In genomic region chr6:108661412-108661811, GRCm38 (mm10) we compare ENCODE assay signal across 8 mouse cellular contexts. TPM values are rescaled to one million over a fixed set of nuclear protein-coding genes. Genes with fewer than 3 reads are reported as not detected.
A peak's percentile ranks its signal among the peaks of the same experiment; 100 is the strongest.
DNase-seq lines count a peak whose midpoint lies in the region; ATAC-seq and TF ChIP-seq lines count a peak whose summit lies in the region.

No protein-coding gene starts in this region.

- no peak for TF ChIP-seq POLR2A in CH12.LX (IDR thresholded peaks at IDR 0.05; ENCODE audit: low read depth, low read length)

- H3K4me2 ChIP-seq in CH12.LX (ENCODE audit: insufficient read depth, low read depth, poor library complexity, severe bottlenecking), result peak overlapping the region; percentile 89; the same call in 1 of the 2 replicates
- peak overlapping the region; percentile 98 for H3K4me2 ChIP-seq in forebrain, embryonic 16.5 days (ENCODE audit: low read length)
- peak overlapping the region; percentile 93 for H3K4me2 ChIP-seq in lung, embryonic 14.5 days

- peak overlapping the region; percentile 96 for H3K27ac ChIP-seq in CH12.LX (ENCODE audit: insufficient read depth, low read depth)
- H3K27ac ChIP-seq in forebrain, embryonic 16.5 days (ENCODE audit: low read length), result no peak overlapping the region; the same call in 1 of the 2 replicates
- H3K27ac ChIP-seq in lung, embryonic 14.5 days (ENCODE audit: low read depth), result peak overlapping the region; percentile 97; the same call in 1 of the 2 replicates

- TF ChIP-seq CTCF in CH12.LX (conservative IDR thresholded peaks at IDR 0.05 in 1 of 2, IDR thresholded peaks at IDR 0.05 in 1 of 2; ENCODE audit: low read depth in 2 of 2, low read length in 2 of 2), result peak; percentile 83 to 84
- TF ChIP-seq CTCF in lung, embryonic 14.5 days (IDR thresholded peaks at IDR 0.05; ENCODE audit: low read depth), result peak; percentile 96

- peaks cover 23 to 34% of the 10 kb centered on the region in 2 experiments for H3K36me3 ChIP-seq in CH12.LX (replicated peaks in 1 of 2; ENCODE audit: control insufficient read depth in 1 of 2, insufficient read depth in 1 of 2, low read length in 1 of 2)
- H3K36me3 ChIP-seq in forebrain, embryonic 16.5 days (ENCODE audit: control insufficient read depth, insufficient read depth), result no peaks in the 10 kb centered on the region
- H3K36me3 ChIP-seq in lung, embryonic 14.5 days (ENCODE audit: insufficient read depth), result peaks cover 15% of the 10 kb centered on the region

- DNase-seq in CH12.LX (ENCODE audit: extremely low read depth), result peak; percentile 82
- DNase-seq in cerebellum, adult 11 months, result peak; percentile 91
- DNase-seq in heart, postnatal 36 days, result peak; percentile 95 to 97
- peak; percentile 90 to 94 for DNase-seq in layer of hippocampus, adult 8-10 months (ENCODE audit: low spot score in 2 of 2)
- peak; percentile 96 for DNase-seq in lung, embryonic 14.5 days
- peak; percentile 65 to 67 for DNase-seq in thymus, adult 18-20 months

- peaks cover 53% of the 10 kb centered on the region for H3K79me2 ChIP-seq in CH12.LX (replicated peaks; ENCODE audit: control insufficient read depth, extremely low read depth, insufficient read depth, poor library complexity, severe bottlenecking)

- in situ Hi-C loops in CH12.LX (cut with MboI; ENCODE audit: low pct_ligation_motif_present, low pct_unique_long_range_greater_than_20kb, low sequenced_read_pairs), result loop anchor here (5.0 kb wide), 1 partner anchor 109 kb away; no protein-coding TSS in a partner anchor

- peaks cover 5 to 39% of the 10 kb centered on the region in 2 experiments; a peak in 3 of 4 replicates for H3K4me1 ChIP-seq in CH12.LX (ENCODE audit: control insufficient read depth in 1 of 2, insufficient read depth in 2 of 2)
- H3K4me1 ChIP-seq in forebrain, embryonic 16.5 days (replicated peaks; ENCODE audit: control insufficient read depth, insufficient read depth, low read length), result peaks cover 24% of the 10 kb centered on the region
- H3K4me1 ChIP-seq in lung, embryonic 14.5 days (ENCODE audit: insufficient read depth), result no peaks in the 10 kb centered on the region

- no peak for TF ChIP-seq EP300 in CH12.LX (IDR thresholded peaks at IDR 0.05; ENCODE audit: low read length)

- intact Hi-C loops in heart, postnatal 36 days (cut with DNase I), result loop anchor here (1.0 kb wide), 2 partner anchors 49 to 205 kb away; no protein-coding TSS in a partner anchor

- peak; percentile 73 for TF ChIP-seq RAD21 in CH12.LX (IDR thresholded peaks at IDR 0.05; ENCODE audit: low read depth, low read length)

- no peaks in the 10 kb centered on the region for H3K9me3 ChIP-seq in CH12.LX (replicated peaks; ENCODE audit: low read length)
- no peaks in the 10 kb centered on the region for H3K9me3 ChIP-seq in forebrain, embryonic 16.5 days (ENCODE audit: control insufficient read depth, low read length)
- no peaks in the 10 kb centered on the region for H3K9me3 ChIP-seq in lung, embryonic 14.5 days (ENCODE audit: low read depth, low read length)

- peak overlapping the region; percentile 97 for H3K9ac ChIP-seq in CH12.LX (ENCODE audit: insufficient read depth, low read depth)
- H3K9ac ChIP-seq in forebrain, embryonic 16.5 days (replicated peaks; ENCODE audit: low read depth, low read length), result peak overlapping the region; percentile 78
- H3K9ac ChIP-seq in lung, embryonic 14.5 days, result peak overlapping the region; percentile 67

- dilution Hi-C loops in CH12.LX (cut with MboI; ENCODE audit: extremely low pct_ligation_motif_present, extremely low pct_unique_long_range_greater_than_20kb, low sequenced_read_pairs), result no loop called here

- no peaks in the 10 kb centered on the region for H3K27me3 ChIP-seq in CH12.LX (replicated peaks)
- 0 out of 2 replicates have a peak, but pooled peaks cover 2% of the 10 kb centered on the region for H3K27me3 ChIP-seq in forebrain, embryonic 16.5 days (replicated peaks; ENCODE audit: control insufficient read depth, insufficient read depth, low read length)
- no peaks in the 10 kb centered on the region for H3K27me3 ChIP-seq in lung, embryonic 14.5 days (ENCODE audit: insufficient read depth, low read length)

- 0% methylated on average over 17 of the region's 17 CpGs for WGBS in forebrain, embryonic 16.5 days
- WGBS in lung, embryonic 14.5 days, result under 1% methylated on average over 17 of the region's 17 CpGs

- ATAC-seq in forebrain, embryonic 16.5 days, result no peak
- no peak for ATAC-seq in lung, embryonic 14.5 days (ENCODE audit: insufficient read depth)
- peak; percentile 57 for ATAC-seq in neutrophil, adult 5-6 weeks (ENCODE audit: extremely low read depth, insufficient number of reproducible peaks, low FRiP score, poor library complexity, severe bottlenecking)

- peak overlapping the region; percentile 63 to 99 (median 95) for H3K4me3 ChIP-seq in CH12.LX (replicated peaks in 1 of 3; ENCODE audit: low read depth in 2 of 3, low read length in 2 of 3, poor library complexity in 1 of 3)
- peak overlapping the region; percentile 73 for H3K4me3 ChIP-seq in forebrain, embryonic 16.5 days (replicated peaks; ENCODE audit: low read length)
- H3K4me3 ChIP-seq in lung, embryonic 14.5 days (ENCODE audit: low read depth, low read length), result peak overlapping the region; percentile 43

TF ChIP-seq in CH12.LX, 34 proteins besides CTCF, POLR2A, EP300 and RAD21:
- no peak for TF ChIP-seq MAFK (IDR thresholded peaks at IDR 0.05; ENCODE audit: insufficient replicate concordance, low read length)
- no peak for TF ChIP-seq CHD2 (IDR thresholded peaks at IDR 0.05; ENCODE audit: low read length)
- TF ChIP-seq IRF4 (IDR thresholded peaks at IDR 0.05; ENCODE audit: low read depth, low read length), result no peak
- TF ChIP-seq JUN (IDR thresholded peaks at IDR 0.05; ENCODE audit: insufficient read depth, low read depth, low read length), result no peak
- no peak for TF ChIP-seq JUND (conservative IDR thresholded peaks at IDR 0.05; ENCODE audit: low read depth, low read length)
- no peak for TF ChIP-seq RCOR1 (conservative IDR thresholded peaks at IDR 0.05; ENCODE audit: low read depth, low read length)
- TF ChIP-seq TBP (conservative IDR thresholded peaks at IDR 0.05; ENCODE audit: low read depth, low read length), result 0 out of 2 replicates have a peak, but pooled peaks have one; percentile 32
- TF ChIP-seq ZMIZ1 (IDR thresholded peaks at IDR 0.05; ENCODE audit: low read depth, low read length), result no peak
- TF ChIP-seq POLR2AphosphoS2 (IDR thresholded peaks at IDR 0.05; ENCODE audit: low read depth, low read length), result no peak
- TF ChIP-seq CHD1 (IDR thresholded peaks at IDR 0.05; ENCODE audit: low read depth, low read length), result peak; percentile 65; the same call in 1 of the 2 replicates
- peak; percentile 57; the same call in 1 of the 2 replicates for TF ChIP-seq BHLHE40 (IDR thresholded peaks at IDR 0.05; ENCODE audit: low read depth, low read length)
- TF ChIP-seq MAZ (IDR thresholded peaks at IDR 0.05; ENCODE audit: low read depth, low read length), result peak; percentile 58; the same call in 1 of the 2 replicates
- peak; percentile 53; the same call in 1 of the 2 replicates for TF ChIP-seq TCF12 (IDR thresholded peaks at IDR 0.05; ENCODE audit: low read depth, low read length)
- TF ChIP-seq MAX (IDR thresholded peaks at IDR 0.05; ENCODE audit: low read length), result no peak; the same call in 1 of the 2 replicates
- TF ChIP-seq NRF1 (IDR thresholded peaks at IDR 0.05; ENCODE audit: low read depth, low read length), result no peak
- TF ChIP-seq UBTF (IDR thresholded peaks at IDR 0.05; ENCODE audit: low read depth, low read length), result peak; percentile 62
- TF ChIP-seq ZNF384 (IDR thresholded peaks at IDR 0.05; ENCODE audit: low read depth, low read length), result no peak
- TF ChIP-seq E2F4 (IDR thresholded peaks at IDR 0.05; ENCODE audit: insufficient replicate concordance, low read depth, low read length), result no peak
- no peak for TF ChIP-seq PAX5 (IDR thresholded peaks at IDR 0.05; ENCODE audit: low read length)
- TF ChIP-seq ELF1 (IDR thresholded peaks at IDR 0.05; ENCODE audit: low read depth, low read length), result no peak; the same call in 1 of the 2 replicates
- TF ChIP-seq MXI1 (IDR thresholded peaks at IDR 0.05; ENCODE audit: low read depth, low read length), result no peak; the same call in 1 of the 2 replicates
- TF ChIP-seq NELFE (IDR thresholded peaks at IDR 0.05; ENCODE audit: low read depth, low read length), result no peak
- TF ChIP-seq GABPA (IDR thresholded peaks at IDR 0.05; ENCODE audit: insufficient replicate concordance, low read depth, low read length), result no peak
- TF ChIP-seq USF1 (IDR thresholded peaks at IDR 0.05; ENCODE audit: low read depth, low read length), result no peak
- TF ChIP-seq ZKSCAN1 (IDR thresholded peaks at IDR 0.05; ENCODE audit: borderline replicate concordance, low read depth, low read length), result no peak
- peak; percentile 80; the same call in 1 of the 2 replicates for TF ChIP-seq SIN3A (IDR thresholded peaks at IDR 0.05; ENCODE audit: low read length)
- TF ChIP-seq ZC3H11A (IDR thresholded peaks at IDR 0.05; ENCODE audit: low read depth, low read length), result no peak
- TF ChIP-seq HCFC1 (IDR thresholded peaks at IDR 0.05; ENCODE audit: low read depth, low read length), result peak; percentile 9; the same call in 1 of the 2 replicates
- TF ChIP-seq MYC (IDR thresholded peaks at IDR 0.05; ENCODE audit: low read depth, low read length), result 0 out of 2 replicates have a peak, but pooled peaks have one; percentile 2
- no peak for TF ChIP-seq MEF2A (IDR thresholded peaks at IDR 0.05; ENCODE audit: borderline replicate concordance, low read depth, low read length)
- no peak for TF ChIP-seq USF2 (conservative IDR thresholded peaks at IDR 0.05; ENCODE audit: low read depth, low read length)
- TF ChIP-seq KAT2A (IDR thresholded peaks at IDR 0.05; ENCODE audit: insufficient replicate concordance, low read length), result no peak
- peak; percentile 84 for TF ChIP-seq SMC3 (IDR thresholded peaks at IDR 0.05; ENCODE audit: low read depth, low read length)
- TF ChIP-seq ETS1 (conservative IDR thresholded peaks at IDR 0.05; ENCODE audit: low read depth, low read length), result no peak

RNA-seq across cellular contexts. Expression of gene Bhlhe40, which starts 1.0 kb away (rescaled TPM):
- total RNA-seq in CH12.LX (2012; rRNA removed), result 77.7 and 130 TPM in 2 replicates
- total RNA-seq in CH12.LX (2014; rRNA removed), result 44.6 and 55.4 TPM in 2 replicates
- 109 and 117 TPM in 2 replicates for polyA plus RNA-seq in CH12.LX (2012; ENCODE audit: insufficient read length, low read depth)
- 6.5 and 7.9 TPM in 2 replicates for polyA plus RNA-seq in forebrain, embryonic 16.5 days (2015; fragmentation: Nextera tagmentation; extraction: Ambion mirVana)
- total RNA-seq in heart, postnatal 36 days (2021), result 10 to 100 TPM; 43.8 to 61.4 TPM
- 100 to 1,000 TPM; 114 to 124 (median 115) TPM for total RNA-seq in layer of hippocampus, adult 8-10 months (2022)
- polyA plus RNA-seq in lung, embryonic 14.5 days (2014; fragmentation: Nextera tagmentation; extraction: Ambion mirVana), result 8.8 and 12.1 TPM in 2 replicates
- 13.4 and 14.2 TPM in 2 replicates for total RNA-seq in neutrophil, adult 5-6 weeks (2017)

Comparison
In these comparisons a context has a peak if more than half of its experiments do, and no peak if none do; other contexts are left out.
1. H3K4me3 ChIP-seq: peak in every context shown above with its lines; median percentile 95 in CH12.LX; 73 in forebrain, embryonic 16.5 days; 43 in lung, embryonic 14.5 days.